Mouse (Mus musculus): ENCODE measurements around the gene A730049H05Rik. TPM values are rescaled to one million over a fixed set of nuclear protein-coding genes. Genes with fewer than 3 reads are reported as not detected.

A730049H05Rik gene
- total and polyA plus RNA-seq, 2 experiments = not detected

GRCm38 (mm10) chr6:92831106-92831505 lies 14.8 kb downstream of the A730049H05Rik start:
- Histone ChIP-seq H3K79me2 (ENCODE audit: control insufficient read depth, insufficient read depth, low read length) (no peaks in the 10 kb centered on the region), H3K27ac (replicated peaks; ENCODE audit: insufficient read depth, low read depth, low read length) (no peak overlapping the region), H3K27me3 (ENCODE audit: control insufficient read depth, insufficient read depth, low read length) (no peaks in the 10 kb centered on the region; the same call in 1 of the 2 replicates), H3K36me3 (ENCODE audit: control insufficient read depth, insufficient read depth, low read length) (no peaks in the 10 kb centered on the region), H3K9ac (ENCODE audit: low read depth, low read length) (no peak overlapping the region), H3K4me1 (ENCODE audit: control insufficient read depth, insufficient read depth, low read length) (no peaks in the 10 kb centered on the region; the same call in 1 of the 2 replicates), H3K4me3 (ENCODE audit: insufficient read depth, low read depth, low read length) (no peak overlapping the region)
- TF ChIP-seq CTCF (IDR thresholded peaks at IDR 0.05; ENCODE audit: low read depth, low read length) (no peak), POLR2A (IDR thresholded peaks at IDR 0.05; ENCODE audit: extremely low read depth, insufficient read depth, low read length) (no peak)
- WGBS = 90% methylated on average over 2 of the region's 2 CpGs
- DNase-seq (ENCODE audit: extremely low read depth, low read depth, low spot score) = no peak

GRCm38 (mm10) chr6:92842000-92842399 lies 25.7 kb downstream of the A730049H05Rik start:
- H3K9ac ChIP-seq (ENCODE audit: low read depth, low read length) = no peak overlapping the region
- H3K27ac ChIP-seq (replicated peaks; ENCODE audit: insufficient read depth, low read depth, low read length) = no peak overlapping the region
- no peaks in the 10 kb centered on the region for H3K4me1 ChIP-seq (ENCODE audit: control insufficient read depth, insufficient read depth, low read length)
- WGBS = 56% methylated on average over 2 of the region's 2 CpGs
- no peak overlapping the region for H3K4me3 ChIP-seq (ENCODE audit: insufficient read depth, low read depth, low read length)
- H3K36me3 ChIP-seq (ENCODE audit: control insufficient read depth, insufficient read depth, low read length) = no peaks in the 10 kb centered on the region
- no peak for DNase-seq (ENCODE audit: extremely low read depth, low read depth, low spot score)
- H3K79me2 ChIP-seq (ENCODE audit: control insufficient read depth, insufficient read depth, low read length) = no peaks in the 10 kb centered on the region
- no peaks in the 10 kb centered on the region for H3K27me3 ChIP-seq (ENCODE audit: control insufficient read depth, insufficient read depth, low read length)
- TF ChIP-seq CTCF (IDR thresholded peaks at IDR 0.05; ENCODE audit: low read depth, low read length) (no peak), POLR2A (IDR thresholded peaks at IDR 0.05; ENCODE audit: extremely low read depth, insufficient read depth, low read length) (no peak)

DNA sequence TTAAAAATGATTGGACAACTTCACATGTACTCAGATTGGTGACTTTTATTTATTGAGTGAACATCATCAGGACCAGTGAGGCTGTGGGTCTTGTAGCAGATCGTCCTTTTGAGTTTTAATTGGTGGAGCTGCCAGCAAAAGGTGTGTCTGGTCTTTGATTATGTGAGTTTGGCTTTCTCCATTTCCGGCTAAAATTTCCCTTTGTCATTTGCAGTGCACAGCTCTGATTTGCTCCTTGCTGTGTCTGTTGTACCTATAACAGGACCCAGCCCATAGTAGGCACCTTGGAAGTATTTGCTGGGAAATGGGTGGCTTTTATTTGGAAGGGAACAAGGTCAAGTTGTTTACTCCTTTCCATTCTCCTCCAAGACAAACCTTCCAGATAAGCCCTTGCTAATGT lies 27.2 kb downstream of the A730049H05Rik start:
- no peaks in the 10 kb centered on the region; the same call in 1 of the 2 replicates for H3K36me3 ChIP-seq (ENCODE audit: control insufficient read depth, insufficient read depth, low read length)
- no peaks in the 10 kb centered on the region for H3K27me3 ChIP-seq (ENCODE audit: control insufficient read depth, insufficient read depth, low read length)
- no peak for DNase-seq (ENCODE audit: extremely low read depth, low read depth, low spot score)
- no peaks in the 10 kb centered on the region for H3K79me2 ChIP-seq (ENCODE audit: control insufficient read depth, insufficient read depth, low read length)
- 85% methylated on average over 2 of the region's 2 CpGs for WGBS
- H3K27ac ChIP-seq (replicated peaks; ENCODE audit: insufficient read depth, low read depth, low read length) = no peak overlapping the region
- TF ChIP-seq CTCF (IDR thresholded peaks at IDR 0.05; ENCODE audit: low read depth, low read length) (no peak), POLR2A (IDR thresholded peaks at IDR 0.05; ENCODE audit: extremely low read depth, insufficient read depth, low read length) (no peak)
- H3K4me3 ChIP-seq (ENCODE audit: insufficient read depth, low read depth, low read length) = no peak overlapping the region
- no peak overlapping the region for H3K9ac ChIP-seq (ENCODE audit: low read depth, low read length)
- H3K4me1 ChIP-seq (ENCODE audit: control insufficient read depth, insufficient read depth, low read length) = no peaks in the 10 kb centered on the region

- no peaks in the 10 kb centered on the region for H3K27me3 ChIP-seq (ENCODE audit: control insufficient read depth, insufficient read depth, low read length)
- H3K79me2 ChIP-seq (ENCODE audit: control insufficient read depth, insufficient read depth, low read length) = no peaks in the 10 kb centered on the region
- TF ChIP-seq CTCF (IDR thresholded peaks at IDR 0.05; ENCODE audit: low read depth, low read length) (no peak), POLR2A (IDR thresholded peaks at IDR 0.05; ENCODE audit: extremely low read depth, insufficient read depth, low read length) (no peak)
- no peak overlapping the region for H3K4me3 ChIP-seq (ENCODE audit: insufficient read depth, low read depth, low read length)
- no peak overlapping the region for H3K27ac ChIP-seq (replicated peaks; ENCODE audit: insufficient read depth, low read depth, low read length)
- H3K9ac ChIP-seq (ENCODE audit: low read depth, low read length) = no peak overlapping the region
- WGBS = 75% methylated on average over 8 of the region's 8 CpGs
- no peaks in the 10 kb centered on the region for H3K4me1 ChIP-seq (ENCODE audit: control insufficient read depth, insufficient read depth, low read length)
- no peaks in the 10 kb centered on the region; the same call in 1 of the 2 replicates for H3K36me3 ChIP-seq (ENCODE audit: control insufficient read depth, insufficient read depth, low read length)
- no peak for DNase-seq (ENCODE audit: extremely low read depth, low read depth, low spot score)
These were observed 29.6 kb downstream of the A730049H05Rik start for GRCm38 (mm10) chr6:92845898-92846297.

DNA sequence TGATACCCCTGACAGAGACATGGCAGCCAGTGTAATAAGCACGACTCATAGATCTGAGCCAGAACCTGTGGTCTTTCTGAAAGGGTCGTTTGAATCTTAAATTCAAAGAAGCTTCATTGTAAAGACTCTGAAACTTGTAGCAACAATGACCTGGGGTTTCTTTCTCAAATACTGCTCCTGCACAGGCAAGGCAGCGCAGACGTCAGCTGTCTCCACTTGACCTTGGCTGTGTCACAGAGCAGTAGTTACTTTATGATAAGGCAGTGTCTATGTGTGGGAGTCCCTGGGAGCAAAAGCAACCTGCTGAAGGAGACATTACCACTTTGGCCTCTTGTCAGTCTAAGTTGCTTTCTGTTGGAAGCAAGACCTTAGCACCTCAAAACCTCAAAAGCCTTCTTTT lies 30.3 kb downstream of the A730049H05Rik start:
- Histone ChIP-seq H3K36me3 (ENCODE audit: control insufficient read depth, insufficient read depth, low read length) (no peaks in the 10 kb centered on the region; the same call in 1 of the 2 replicates), H3K4me1 (ENCODE audit: control insufficient read depth, insufficient read depth, low read length) (no peaks in the 10 kb centered on the region), H3K4me3 (ENCODE audit: insufficient read depth, low read depth, low read length) (no peak overlapping the region), H3K27me3 (ENCODE audit: control insufficient read depth, insufficient read depth, low read length) (no peaks in the 10 kb centered on the region), H3K9ac (ENCODE audit: low read depth, low read length) (no peak overlapping the region), H3K79me2 (ENCODE audit: control insufficient read depth, insufficient read depth, low read length) (no peaks in the 10 kb centered on the region), H3K27ac (replicated peaks; ENCODE audit: insufficient read depth, low read depth, low read length) (no peak overlapping the region)
- no peak for DNase-seq (ENCODE audit: extremely low read depth, low read depth, low spot score)
- 69% methylated on average over 4 of the region's 4 CpGs for WGBS
- TF ChIP-seq POLR2A (IDR thresholded peaks at IDR 0.05; ENCODE audit: extremely low read depth, insufficient read depth, low read length) = no peak
- no peak for TF ChIP-seq CTCF (IDR thresholded peaks at IDR 0.05; ENCODE audit: low read depth, low read length)

- 89% methylated on average over 9 of the region's 9 CpGs for whole genome bisulfite sequencing
- Histone ChIP-seq H3K4me3 (ENCODE audit: insufficient read depth, low read depth, low read length) (no peak overlapping the region), H3K27me3 (ENCODE audit: control insufficient read depth, insufficient read depth, low read length) (no peaks in the 10 kb centered on the region), H3K79me2 (ENCODE audit: control insufficient read depth, insufficient read depth, low read length) (no peaks in the 10 kb centered on the region), H3K9ac (ENCODE audit: low read depth, low read length) (no peak overlapping the region), H3K36me3 (ENCODE audit: control insufficient read depth, insufficient read depth, low read length) (no peaks in the 10 kb centered on the region; the same call in 1 of the 2 replicates), H3K4me1 (ENCODE audit: control insufficient read depth, insufficient read depth, low read length) (no peaks in the 10 kb centered on the region), H3K27ac (replicated peaks; ENCODE audit: insufficient read depth, low read depth, low read length) (no peak overlapping the region)
- TF ChIP-seq POLR2A (IDR thresholded peaks at IDR 0.05; ENCODE audit: extremely low read depth, insufficient read depth, low read length) = no peak
- TF ChIP-seq CTCF (IDR thresholded peaks at IDR 0.05; ENCODE audit: low read depth, low read length) = no peak
- no peak for DNase-seq (ENCODE audit: extremely low read depth, low read depth, low spot score)
These were observed 32.9 kb downstream of the A730049H05Rik start for GRCm38 (mm10) chr6:92849208-92849607.
